Mouse (Mus musculus) forebrain, embryonic 16.5 days (tissue): ENCODE data around the gene Rbm33. TPM values are rescaled to one million over a fixed set of nuclear protein-coding genes. Genes with fewer than 3 reads are reported as not detected.

ENCODE experiments used
- ATAC-seq: fragments of 200-750 bp; cut with Nextera tagmentation; 2 replicates; pipeline ENCODE4 v1.8.0; 2017; ENCODE audit warnings: mild to moderate bottlenecking, moderate library complexity
- H3K27ac ChIP-seq: fragments of 300-500 bp; sonication (generic); 2 replicates; pipeline ENCODE4 v1.5.1; 2014; ENCODE audit warnings: low read length, control low read depth
- H3K27me3 ChIP-seq: fragments of 300-500 bp; sonication (generic); replicated peaks from 2 replicates; pipeline ENCODE4 v1.6.1; 2014; ENCODE audit warnings: low read length; ENCODE audit not compliant: control insufficient read depth, insufficient read depth
- H3K36me3 ChIP-seq: fragments of 300-500 bp; sonication (generic); 2 replicates; pipeline ENCODE4 v1.6.1; 2014; ENCODE audit not compliant: control insufficient read depth, insufficient read depth
- H3K4me1 ChIP-seq: fragments of 300-500 bp; sonication (generic); replicated peaks from 2 replicates; pipeline ENCODE4 v1.6.1; 2014; ENCODE audit warnings: low read length; ENCODE audit not compliant: control insufficient read depth, insufficient read depth
- H3K4me2 ChIP-seq: fragments of 300-500 bp; sonication (generic); 2 replicates; pipeline ENCODE4 v1.6.1; 2014; ENCODE audit warnings: mild to moderate bottlenecking, low read length, control low read depth
- H3K4me3 ChIP-seq: fragments of 300-500 bp; sonication (generic); replicated peaks from 2 replicates; pipeline ENCODE4 v1.5.1; 2014; ENCODE audit warnings: mild to moderate bottlenecking, low read length, control low read depth
- H3K9ac ChIP-seq: fragments of 300-500 bp; sonication (generic); replicated peaks from 2 replicates; pipeline ENCODE4 v1.6.1; 2014; ENCODE audit warnings: low read depth, low read length, control low read depth
- H3K9me3 ChIP-seq: fragments of 300-500 bp; sonication (generic); 2 replicates; pipeline ENCODE4 v1.6.1; 2016; ENCODE audit warnings: low read length; ENCODE audit not compliant: control insufficient read depth
- WGBS: fragments of 180-500 bp; shearing (Covaris S2); extraction: QIAGEN DNeasy Blood & Tissue Kit; methylation state at CpG from one replicate; pipeline ENCODE4 v1.1.7; 2014; 5-methylcytosine and 5-hydroxymethylcytosine counted together
- polyA plus RNA-seq: library from polyadenylated mRNA; unstranded; fragments of >200 nt; fragmentation: Nextera tagmentation; extraction: Ambion mirVana; gene quantifications from 2 replicates; pipeline ENCODE4 v1.2.1, GENCODE M21; 2015

The Rbm33 gene
- polyA plus RNA-seq, 1 experiment from 2014 or later = 18.8 TPM

DNA sequence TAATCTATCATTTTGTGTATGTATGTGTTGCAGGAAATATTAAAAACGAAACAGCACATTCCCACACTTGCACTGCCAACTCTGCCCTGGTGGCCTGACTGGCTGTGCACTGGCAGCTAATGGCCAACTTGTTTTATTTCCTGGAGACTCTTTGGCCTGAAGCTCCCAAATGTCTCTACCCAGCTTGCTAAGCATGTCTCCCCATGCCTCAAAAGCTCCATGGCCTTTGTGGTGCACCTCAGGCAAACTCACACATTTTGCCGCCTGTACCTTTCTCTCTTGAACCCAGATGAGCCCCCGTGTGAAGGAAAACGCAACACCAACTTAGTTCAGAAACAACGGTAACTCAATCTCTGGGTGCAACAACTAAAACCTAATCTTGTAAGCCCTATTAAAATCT, 136.2 kb downstream of the Rbm33 start:
- Histone ChIP-seq H3K27me3 (peaks cover 21% of the 10 kb centered on the region), H3K36me3 (no peaks in the 10 kb centered on the region)
- WGBS = 83% methylated on average over 5 of the region's 5 CpGs

DNA sequence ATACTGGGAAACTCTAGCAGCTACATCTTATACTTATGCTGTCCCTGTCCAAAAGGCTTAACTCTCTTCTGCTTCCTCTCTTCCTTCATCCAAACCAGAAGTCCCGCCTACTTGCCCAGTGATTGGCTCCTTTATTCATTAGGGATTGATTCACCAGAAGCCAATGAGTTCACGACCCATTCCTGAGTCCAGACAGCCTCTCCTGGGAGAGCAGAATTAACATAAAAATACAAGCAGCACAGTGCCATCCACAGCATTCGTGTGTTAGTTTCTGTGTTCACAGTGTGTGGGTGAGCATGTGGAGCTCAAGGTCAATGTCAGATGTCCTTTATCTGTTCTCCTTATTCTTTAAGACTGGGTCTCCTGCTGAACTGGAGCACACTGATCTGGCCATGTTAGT, 136.6 kb downstream of the Rbm33 start:
- no peaks in the 10 kb centered on the region for H3K36me3 ChIP-seq
- ATAC-seq = no peak
- no peaks in the 10 kb centered on the region for H3K9me3 ChIP-seq
- H3K4me3 ChIP-seq = no peak overlapping the region
- H3K27ac ChIP-seq = no peak overlapping the region
- H3K4me2 ChIP-seq = no peak overlapping the region
- peaks cover 9% of the 10 kb centered on the region for H3K4me1 ChIP-seq
- H3K27me3 ChIP-seq = peaks cover 26% of the 10 kb centered on the region
- no peak overlapping the region for H3K9ac ChIP-seq
- 23% methylated on average over 3 of the region's 3 CpGs for WGBS

More for the DNA sequence above, 136.2 kb downstream of the Rbm33 start:
- no peak for ATAC-seq
- no peak overlapping the region for H3K27ac ChIP-seq
- H3K9me3 ChIP-seq = no peaks in the 10 kb centered on the region
- H3K4me2 ChIP-seq = no peak overlapping the region
- H3K9ac ChIP-seq = no peak overlapping the region
- no peak overlapping the region for H3K4me3 ChIP-seq
- H3K4me1 ChIP-seq = peaks cover 5% of the 10 kb centered on the region

- H3K4me1 ChIP-seq = peaks cover 15% of the 10 kb centered on the region
- no peak overlapping the region for H3K27ac ChIP-seq
- H3K9ac ChIP-seq = no peak overlapping the region
- H3K9me3 ChIP-seq = no peaks in the 10 kb centered on the region
- no peak for ATAC-seq
- H3K27me3 ChIP-seq = peaks cover 35% of the 10 kb centered on the region
- no peak overlapping the region for H3K4me3 ChIP-seq
- H3K36me3 ChIP-seq = no peaks in the 10 kb centered on the region
- H3K4me2 ChIP-seq = no peak overlapping the region
- 90% methylated on average over 6 of the region's 6 CpGs for WGBS
These were observed 137.6 kb downstream of the Rbm33 start for GRCm38 (mm10) chr5:28454546-28454945.

- Histone ChIP-seq H3K4me3 (no peak overlapping the region), H3K4me2 (no peak overlapping the region), H3K36me3 (no peaks in the 10 kb centered on the region), H3K27me3 (peaks cover 46% of the 10 kb centered on the region), H3K4me1 (peaks cover 22% of the 10 kb centered on the region), H3K9ac (no peak overlapping the region), H3K27ac (no peak overlapping the region), H3K9me3 (no peaks in the 10 kb centered on the region)
- WGBS = 86% methylated on average over 5 of the region's 5 CpGs
- no peak for ATAC-seq
These were observed 138.8 kb downstream of the Rbm33 start for GRCm38 (mm10) chr5:28455721-28456120.

GRCm38 (mm10) chr5:28456366-28456765, 139.4 kb downstream of the Rbm33 start:
- Histone ChIP-seq H3K9ac (no peak overlapping the region), H3K36me3 (no peaks in the 10 kb centered on the region), H3K27me3 (peaks cover 51% of the 10 kb centered on the region), H3K27ac (no peak overlapping the region), H3K4me1 (peaks cover 22% of the 10 kb centered on the region), H3K4me3 (no peak overlapping the region), H3K9me3 (no peaks in the 10 kb centered on the region), H3K4me2 (no peak overlapping the region)
- WGBS = 74% methylated on average over 1 of the region's 1 CpGs
- no peak for ATAC-seq

DNA sequence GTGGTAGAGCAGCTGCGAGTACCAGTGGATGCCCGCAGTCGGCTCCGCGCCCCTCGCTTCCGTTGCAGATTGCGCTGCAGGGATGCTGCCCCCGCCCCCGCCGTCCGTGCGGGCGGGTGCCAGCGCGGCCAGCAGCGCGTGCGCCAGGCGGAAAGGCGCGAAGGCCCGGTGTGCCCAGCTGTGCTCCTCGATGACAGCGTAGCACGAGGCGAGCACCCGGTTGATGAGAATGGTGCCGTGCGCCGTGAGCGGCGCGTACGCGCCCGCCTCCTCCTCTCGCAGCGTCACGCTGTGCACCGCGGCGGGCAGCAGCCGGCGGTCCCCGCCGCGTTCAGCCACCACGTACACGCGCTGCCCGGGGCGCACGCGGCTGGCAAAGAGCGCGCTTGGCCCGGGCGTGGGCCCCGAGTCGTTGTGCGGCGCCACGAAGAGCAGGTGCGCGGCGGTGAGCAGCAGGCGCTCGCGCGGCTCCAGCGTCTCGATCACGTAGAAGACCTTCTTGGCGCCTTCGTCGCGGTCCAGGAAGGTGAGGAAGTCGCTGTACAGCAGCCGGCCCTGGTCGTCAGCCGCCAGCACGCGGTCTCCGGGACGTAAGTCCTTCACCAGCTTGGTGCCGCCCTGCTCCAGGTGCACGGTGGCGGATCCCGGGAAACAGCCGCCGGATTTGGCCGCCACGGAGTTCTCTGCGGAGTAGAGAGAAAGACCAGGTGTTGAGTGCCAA, 141.2 kb downstream of the Rbm33 start:
- Histone ChIP-seq H3K4me3 (peak overlapping the region; percentile 50), H3K9me3 (no peaks in the 10 kb centered on the region), H3K27ac (no peak overlapping the region), H3K4me2 (peak overlapping the region; percentile 76), H3K4me1 (peaks cover 25% of the 10 kb centered on the region), H3K9ac (peak overlapping the region; percentile 17; the same call in 1 of the 2 replicates), H3K36me3 (no peaks in the 10 kb centered on the region), H3K27me3 (peaks cover 68% of the 10 kb centered on the region)
- peak; percentile 72 for ATAC-seq
- WGBS = under 1% methylated on average over 90 of the region's 95 CpGs

GRCm38 (mm10) chr5:28458821-28459240, 141.9 kb downstream of the Rbm33 start:
- Histone ChIP-seq H3K27me3 (peaks cover 76% of the 10 kb centered on the region), H3K4me1 (peaks cover 27% of the 10 kb centered on the region), H3K4me2 (peak overlapping the region; percentile 76), H3K9ac (no peak overlapping the region), H3K36me3 (no peaks in the 10 kb centered on the region), H3K9me3 (no peaks in the 10 kb centered on the region), H3K4me3 (peak overlapping the region; percentile 50), H3K27ac (no peak overlapping the region)
- ATAC-seq = 0 out of 2 replicates have a peak, but pooled peaks have one; percentile 11
- under 1% methylated on average over 27 of the region's 27 CpGs for WGBS

DNA sequence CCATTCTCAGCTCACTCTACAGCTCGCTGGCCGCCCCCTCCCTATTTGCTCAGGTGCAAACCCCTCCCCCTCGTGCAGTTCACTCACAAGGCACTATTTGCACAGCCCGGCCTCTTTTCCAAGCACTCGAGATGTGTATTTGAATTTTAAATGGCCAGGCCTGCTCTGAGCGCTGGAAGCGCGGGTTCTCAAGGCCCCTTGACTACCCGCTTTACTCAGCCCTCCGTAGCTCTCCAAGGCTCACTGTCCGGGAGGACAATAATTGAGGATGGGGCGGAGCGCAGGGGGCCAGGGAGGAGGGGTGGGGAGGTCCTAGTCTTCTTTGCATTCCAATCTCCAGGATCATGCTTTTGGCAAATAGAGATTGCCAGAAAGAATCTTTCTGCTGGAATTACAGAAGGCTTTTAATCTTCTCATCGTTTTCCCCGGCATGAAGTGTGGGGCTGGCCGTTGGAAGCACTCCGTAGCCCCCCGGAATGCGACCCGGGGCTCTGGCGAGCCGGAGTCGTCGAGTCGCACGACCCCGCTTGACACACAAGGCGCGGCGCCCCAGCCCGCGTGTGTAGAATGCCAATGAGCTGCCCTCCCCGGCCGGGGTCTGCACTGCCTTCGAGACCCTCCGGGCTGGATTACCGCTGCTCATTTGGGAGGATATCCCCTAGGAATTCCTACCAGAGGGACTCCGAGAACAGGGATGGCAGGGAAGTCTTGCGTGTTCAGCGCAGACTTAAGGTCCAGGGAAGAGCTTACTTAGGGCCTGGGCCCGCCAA, 142.7 kb downstream of the Rbm33 start:
- WGBS = 2% methylated on average over 41 of the region's 41 CpGs
- H3K9ac ChIP-seq = no peak overlapping the region
- no peaks in the 10 kb centered on the region for H3K36me3 ChIP-seq
- H3K27me3 ChIP-seq = peaks cover 83% of the 10 kb centered on the region
- H3K27ac ChIP-seq = no peak overlapping the region
- H3K9me3 ChIP-seq = no peaks in the 10 kb centered on the region
- ATAC-seq = no peak
- H3K4me2 ChIP-seq = no peak overlapping the region
- no peak overlapping the region for H3K4me3 ChIP-seq
- H3K4me1 ChIP-seq = peaks cover 35% of the 10 kb centered on the region

GRCm38 (mm10) chr5:28460556-28461350, 143.8 kb downstream of the Rbm33 start:
- H3K4me3 ChIP-seq = no peak overlapping the region
- H3K36me3 ChIP-seq = no peaks in the 10 kb centered on the region
- H3K27me3 ChIP-seq = peaks cover 90% of the 10 kb centered on the region
- 3% methylated on average over 17 of the region's 17 CpGs for WGBS
- H3K9ac ChIP-seq = no peak overlapping the region
- H3K27ac ChIP-seq = no peak overlapping the region
- H3K4me2 ChIP-seq = no peak overlapping the region
- ATAC-seq = no peak
- H3K4me1 ChIP-seq = peaks cover 44% of the 10 kb centered on the region
- H3K9me3 ChIP-seq = no peaks in the 10 kb centered on the region
